Mouse (Mus musculus): ENCODE results near the gene Ccdc85c.

The Ccdc85c gene

DNA sequence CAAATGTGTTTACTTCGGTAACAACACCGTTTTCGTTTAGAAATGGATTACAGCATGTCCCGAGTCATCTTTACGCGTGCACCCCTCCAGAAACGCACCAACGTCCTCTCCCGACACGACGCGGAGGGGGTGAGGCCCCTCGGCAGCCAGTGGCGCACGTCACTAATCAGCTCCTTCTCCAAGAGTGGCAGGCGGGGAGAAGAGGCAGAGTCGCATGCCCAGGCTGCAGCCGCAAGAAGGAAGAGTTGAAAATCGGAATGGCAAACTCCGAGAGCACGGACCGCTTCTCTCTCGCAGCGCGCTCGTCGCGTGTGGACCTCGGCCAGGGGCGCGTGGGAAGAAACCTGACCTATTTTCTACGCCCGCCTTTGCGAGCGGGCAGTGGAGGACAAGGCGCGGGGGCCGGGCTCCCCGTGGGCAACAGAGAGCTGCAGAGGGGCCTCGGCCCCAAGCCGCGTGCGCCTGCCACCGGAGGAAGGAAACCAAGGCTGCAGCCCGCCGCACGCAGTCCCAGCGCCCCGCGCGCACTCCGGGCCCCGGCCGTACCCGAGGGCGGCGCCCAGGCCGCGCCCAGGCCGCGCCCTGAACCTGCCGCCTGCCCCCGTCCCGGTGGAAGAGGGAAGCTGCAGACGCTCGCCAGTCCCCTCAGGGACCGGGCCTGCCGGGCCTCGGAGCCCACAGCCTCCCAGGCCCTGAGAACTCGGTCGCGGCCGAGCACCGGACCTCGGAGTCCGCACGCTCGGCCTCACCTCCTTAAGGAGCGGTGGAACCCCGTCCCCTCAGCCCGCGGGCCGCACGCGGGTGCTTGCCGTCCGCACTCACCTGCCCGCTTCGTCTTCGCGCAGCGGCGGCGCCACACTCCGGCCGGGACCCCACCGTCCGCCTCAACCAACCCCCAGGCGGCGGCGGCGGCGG lies 96.6 kb downstream of the Ccdc85c start:
- peak; percentile 69 to 79 for DNase-seq (ENCODE audit: low spot score in 2 of 2)

DNA sequence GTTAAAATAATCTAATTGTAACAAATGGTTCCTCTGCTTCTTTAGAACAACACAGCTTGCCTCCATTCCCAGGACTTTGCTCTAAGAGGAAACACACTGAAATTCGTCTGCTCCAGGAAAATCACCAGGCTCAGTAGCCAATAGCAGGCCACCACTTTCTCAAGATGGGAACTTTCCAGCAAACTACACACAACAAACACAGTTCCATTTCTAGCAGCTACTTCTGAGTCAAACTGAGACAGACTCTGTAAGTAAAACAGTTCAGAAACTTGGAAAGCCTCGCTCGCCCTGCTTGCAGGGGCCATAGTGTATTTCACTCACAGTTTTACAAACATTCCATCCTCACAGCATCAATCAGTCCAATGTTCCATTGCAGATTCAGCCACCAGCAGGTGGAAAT lies 98.9 kb downstream of the Ccdc85c start:
- no peak for DNase-seq (ENCODE audit: low spot score in 2 of 2)

DNA sequence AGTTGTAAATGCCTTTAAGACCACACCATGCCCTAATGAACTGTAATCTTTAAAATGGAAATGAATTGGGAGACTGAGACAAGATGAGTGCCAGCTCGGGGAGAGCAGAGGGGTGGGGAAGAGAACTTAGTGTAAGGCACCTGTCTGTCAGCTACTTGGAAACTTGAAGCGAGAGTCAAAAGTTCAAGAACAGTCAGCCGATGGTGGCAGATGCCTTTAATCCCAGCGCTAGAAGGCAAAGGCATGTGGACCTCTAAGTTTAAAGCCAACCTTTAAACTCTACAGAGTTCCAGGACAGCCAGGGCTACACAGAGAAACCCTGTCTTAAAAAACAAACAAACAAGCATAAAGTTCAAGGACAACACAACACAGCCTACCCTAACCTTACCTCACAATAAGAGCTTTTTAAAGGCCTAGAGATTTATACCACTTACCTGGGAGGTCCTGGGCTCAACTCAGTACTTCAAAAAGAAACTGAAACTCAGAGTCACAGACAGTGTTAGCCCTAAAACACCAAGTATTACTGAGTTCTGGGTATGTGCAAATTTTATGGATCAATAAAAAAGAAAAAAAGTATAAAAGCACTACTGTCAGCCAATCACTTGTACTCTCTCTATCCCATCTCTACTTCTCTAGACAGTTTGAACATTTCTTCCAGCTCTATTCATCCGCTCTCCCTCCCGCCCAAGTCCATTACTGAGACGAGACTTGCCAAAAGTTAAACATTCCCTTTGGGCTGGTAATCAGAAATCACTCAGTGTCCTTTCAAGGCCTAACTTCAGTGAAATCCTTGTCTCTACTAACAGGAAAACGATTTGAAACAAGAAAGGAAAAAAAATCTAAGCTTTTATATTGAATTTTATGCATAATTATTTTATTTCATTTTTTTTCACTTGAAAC lies 100.4 kb downstream of the Ccdc85c start:
- no peak for DNase-seq (ENCODE audit: low spot score in 2 of 2)

DNA sequence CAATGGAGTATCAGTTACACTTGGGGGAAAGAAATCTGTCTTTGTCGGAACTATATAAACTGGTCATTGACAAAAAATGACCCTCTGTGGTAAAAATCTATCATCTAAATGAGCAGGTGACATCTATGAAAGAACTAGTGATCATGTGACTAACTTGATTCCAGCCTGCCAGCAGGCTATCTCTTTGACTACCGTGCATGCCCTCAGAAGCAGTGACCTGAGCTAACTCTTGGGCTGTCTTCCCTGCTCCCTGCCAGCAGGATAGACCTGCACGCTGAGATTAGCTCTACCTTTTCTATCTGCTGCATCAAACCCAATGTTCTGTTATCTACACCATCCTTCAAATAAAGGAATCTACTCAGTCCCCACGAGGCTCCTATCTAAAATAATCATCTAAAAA lies 102.6 kb downstream of the Ccdc85c start:
- no peak for DNase-seq (ENCODE audit: low spot score in 2 of 2)

DNA sequence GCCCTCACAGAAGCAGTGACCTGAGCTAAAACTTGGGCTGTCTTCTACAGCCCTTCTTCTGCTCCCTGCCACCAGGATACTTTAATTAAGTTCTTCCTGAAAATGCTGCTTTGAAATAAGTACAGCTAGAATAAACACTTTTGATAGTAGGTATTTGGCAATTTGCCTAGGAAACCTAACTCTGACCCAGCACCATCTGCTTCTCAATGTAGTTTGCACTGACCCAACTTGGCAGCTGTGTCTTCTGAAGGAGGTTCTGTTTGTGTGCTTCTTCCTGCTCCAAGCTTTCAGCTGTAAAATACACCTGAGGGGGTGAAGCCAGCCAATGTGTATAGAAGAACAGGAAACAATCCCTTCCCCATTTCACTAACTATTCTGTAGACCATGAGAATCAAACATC lies 103.9 kb downstream of the Ccdc85c start:
- DNase-seq (ENCODE audit: low spot score in 2 of 2): no peak

DNA sequence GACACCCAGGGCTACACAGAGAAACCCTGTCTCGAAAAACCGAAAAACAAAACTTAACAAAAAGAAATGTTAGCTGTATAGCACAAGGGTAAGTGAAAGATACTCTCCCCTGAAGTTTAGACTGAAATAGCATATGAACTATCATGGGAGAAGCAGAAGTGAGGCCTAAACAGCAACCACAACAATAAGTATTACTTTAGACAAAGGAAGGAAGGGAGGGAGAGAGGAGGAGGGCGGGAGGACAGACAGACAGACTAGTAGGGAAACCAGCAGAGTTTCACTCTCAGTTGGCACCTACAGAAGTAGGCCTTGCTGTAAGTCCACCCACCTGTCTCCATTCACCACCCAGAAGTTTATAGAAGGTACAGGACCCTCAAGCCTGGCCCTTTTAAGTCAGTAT lies 104.8 kb downstream of the Ccdc85c start:
- DNase-seq (ENCODE audit: low spot score in 2 of 2): no peak

DNA sequence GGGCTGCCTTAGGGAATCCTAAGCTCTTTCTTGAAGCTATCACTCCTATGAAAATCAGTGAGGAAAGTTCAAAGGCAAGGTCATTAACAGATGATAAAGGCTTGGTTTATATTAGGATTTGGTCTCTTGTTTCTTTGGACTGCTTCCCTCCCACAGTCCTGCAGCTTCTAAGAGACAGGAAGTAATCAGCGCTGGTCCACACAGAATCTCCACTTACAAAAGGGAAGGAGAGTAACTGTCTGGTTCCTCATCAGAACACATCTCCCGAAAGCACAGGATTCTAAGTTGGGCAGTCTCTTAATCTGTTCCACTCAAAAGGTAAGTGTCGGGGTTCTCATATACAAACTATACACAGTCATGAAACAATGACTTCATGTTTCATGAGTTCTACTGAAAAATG lies 106.3 kb downstream of the Ccdc85c start:
- no peak for DNase-seq (ENCODE audit: low spot score in 2 of 2)

DNA sequence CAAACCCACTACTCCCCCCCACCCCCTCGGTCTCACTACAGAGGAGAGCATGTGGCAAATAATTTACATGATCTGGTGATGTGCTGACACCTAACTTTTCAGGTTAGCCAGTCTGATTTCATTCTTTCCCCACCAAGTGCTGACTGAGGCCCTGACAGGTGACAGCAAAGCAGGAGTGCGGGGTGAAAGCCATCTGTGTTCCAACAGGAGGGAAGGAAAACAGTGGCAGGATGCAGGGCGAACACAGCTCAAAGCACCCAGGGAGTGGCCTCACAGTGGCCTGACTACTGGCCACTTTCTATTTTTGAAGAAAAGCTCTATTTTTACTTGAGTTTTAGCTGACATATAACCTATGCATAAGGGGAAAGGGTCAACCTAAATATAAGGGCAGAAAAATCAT lies 111.5 kb downstream of the Ccdc85c start:
- DNase-seq (ENCODE audit: low spot score in 2 of 2): no peak

DNA sequence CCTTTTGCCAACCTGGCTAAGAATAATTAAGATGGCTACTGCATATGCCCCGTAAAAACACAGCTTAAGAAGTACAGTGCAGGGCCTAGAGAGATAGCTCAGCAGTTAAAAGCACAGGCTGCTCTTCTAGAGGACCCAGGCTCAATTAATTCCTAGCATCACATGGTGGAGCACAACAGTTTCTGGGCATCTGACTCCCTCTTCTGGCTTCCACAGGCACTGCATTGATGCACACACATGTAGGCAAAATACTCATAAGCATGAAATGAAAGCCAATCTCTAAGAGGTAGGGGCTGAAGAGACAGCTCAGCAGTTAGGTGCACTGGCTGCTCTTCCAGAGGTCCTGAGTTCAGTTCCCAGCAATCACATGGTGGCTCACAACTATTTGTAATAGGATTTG lies 113.2 kb downstream of the Ccdc85c start:
- peak in 1 of 2 experiments; percentile 30 for DNase-seq (ENCODE audit: low spot score in 2 of 2)

DNA sequence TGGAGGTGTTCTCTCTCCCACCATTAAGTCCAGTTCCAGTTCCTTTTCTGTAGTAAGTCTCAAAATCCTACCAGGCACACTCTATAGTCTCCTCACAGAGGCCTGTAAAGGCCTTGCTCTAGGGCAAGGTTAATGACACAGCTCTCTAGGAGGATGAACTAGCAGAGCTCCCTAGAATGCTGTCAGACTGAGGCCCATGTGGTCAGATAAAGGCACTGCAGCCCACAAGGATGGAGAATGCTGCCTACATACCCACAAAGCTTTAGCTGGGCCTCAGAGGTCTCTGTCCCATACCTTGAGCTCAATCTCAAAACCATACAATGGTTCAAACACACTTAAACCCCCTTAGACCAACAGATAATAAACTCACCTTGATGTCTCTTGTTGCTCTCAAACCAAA lies 115.4 kb downstream of the Ccdc85c start:
- DNase-seq (ENCODE audit: low spot score in 2 of 2): no peak

Measured in spleen, postnatal 10 days (tissue).